Mouse (Mus musculus) ZHBTc4 (cell line): ENCODE data around the gene Krt17.
"Not testable (repeated sequence)": the region's sequence is repeated elsewhere in the genome, so short reads cannot be mapped to it uniquely, and the experiment has no call there.

Experiments used
- DNase-seq: peaks from one replicate; pipeline ENCODE4 v3.0.0-alpha.2; 2011; ENCODE audit warnings: low read depth, low spot score

The Krt17 gene

DNA sequence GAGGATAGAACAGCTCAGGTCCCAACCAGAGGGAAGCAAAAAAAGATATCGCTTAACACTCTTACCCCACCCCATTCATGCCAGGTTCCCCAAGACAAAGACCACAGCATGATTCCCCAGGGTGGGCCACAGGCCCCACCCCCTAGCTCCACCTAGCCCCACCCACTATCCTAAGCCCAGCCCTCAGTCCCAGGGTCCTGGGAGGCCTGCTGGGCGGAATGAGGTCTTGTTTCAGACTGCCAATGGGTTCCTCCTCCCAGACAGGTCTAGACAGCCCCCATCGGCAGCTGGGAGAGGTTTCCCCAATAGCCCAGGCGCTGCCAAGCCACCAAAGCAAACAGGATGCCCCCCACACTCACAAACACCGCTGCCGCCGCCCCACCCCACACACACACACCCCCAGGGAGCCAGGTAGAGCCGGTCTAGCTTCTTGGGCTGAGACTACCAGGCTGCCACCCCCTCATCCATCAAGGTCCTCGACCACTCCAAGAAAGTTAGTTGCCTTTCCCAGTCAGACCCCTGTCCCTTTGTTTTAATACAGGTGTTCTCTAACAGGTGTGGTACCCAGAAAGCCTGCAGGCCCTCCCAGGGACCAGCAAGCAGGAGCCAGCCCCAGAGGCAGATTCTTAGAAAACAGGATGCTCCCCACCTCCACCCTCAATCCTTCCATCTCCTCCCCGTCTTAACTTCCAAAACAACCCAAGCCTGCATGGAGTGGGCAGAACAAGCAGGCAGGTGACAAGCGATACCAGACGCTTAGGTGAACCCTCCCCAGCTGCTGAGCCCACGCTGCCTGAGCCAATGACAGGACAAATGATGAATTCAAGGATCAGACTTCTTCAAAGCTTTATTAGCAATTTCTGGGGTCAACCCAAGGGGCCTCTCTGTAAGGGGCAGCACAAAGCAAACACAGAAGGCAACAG is 1.5 kb upstream of the Krt17 start:
- peak; percentile 89 for DNase-seq

DNA sequence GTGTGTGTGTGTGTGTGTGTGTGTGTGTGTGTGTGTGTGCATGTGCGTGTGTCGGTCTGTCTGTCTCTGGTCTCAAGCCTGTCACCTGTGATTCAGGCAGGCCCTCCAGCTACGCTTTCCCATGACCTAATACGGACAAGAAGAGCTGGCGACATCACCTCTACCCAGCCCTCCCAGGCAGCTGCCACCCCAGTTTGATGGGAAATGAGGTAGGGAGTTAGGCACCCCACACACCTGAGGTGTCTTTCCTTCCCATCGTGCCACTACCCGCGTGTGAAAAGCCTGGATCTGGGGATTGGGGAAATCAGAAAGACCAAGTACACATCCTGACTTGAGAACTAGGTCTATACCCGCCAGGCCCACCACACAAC is 391 bp upstream of the Krt17 start:
- no peak for DNase-seq

DNA sequence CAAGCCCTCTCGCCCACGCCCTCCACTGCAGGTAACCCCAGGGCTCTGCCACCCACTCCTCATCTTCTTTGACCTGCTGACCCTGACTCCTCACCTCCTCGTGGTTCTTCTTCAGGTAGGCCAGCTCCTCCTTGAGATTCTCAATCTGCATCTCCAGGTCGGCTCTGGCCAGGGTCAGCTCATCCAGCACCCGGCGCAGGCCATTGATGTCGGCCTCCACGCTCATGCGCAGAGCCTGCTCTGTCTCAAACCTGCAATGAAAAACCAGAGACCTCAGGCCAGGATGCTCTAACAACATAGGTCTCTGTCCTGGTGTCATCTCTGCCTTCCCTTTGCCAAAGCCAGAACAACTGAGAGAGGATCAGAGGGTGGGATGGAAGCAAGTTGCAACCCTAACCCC is 1.8 kb downstream of the Krt17 start:
- no peak for DNase-seq

DNA sequence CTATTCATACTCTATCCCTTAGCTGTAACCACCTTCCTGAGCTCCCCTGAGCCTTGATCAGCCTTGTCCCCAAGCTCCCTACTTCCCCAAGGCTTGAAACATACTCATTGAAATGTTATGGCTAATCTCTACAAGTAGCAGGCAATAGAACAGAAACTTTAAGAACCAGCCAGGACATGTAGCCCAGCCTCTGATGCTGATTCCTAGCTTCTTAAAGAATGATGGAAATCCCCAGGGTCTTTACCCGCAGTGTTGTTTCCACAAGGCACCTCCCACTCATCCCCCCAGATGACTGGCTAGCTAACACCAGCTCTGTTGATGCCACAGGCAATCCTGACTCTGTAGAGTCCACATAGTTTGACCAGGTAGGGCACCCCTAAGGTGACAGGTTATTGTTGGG is 2.9 kb downstream of the Krt17 start:
- no peak for DNase-seq

DNA sequence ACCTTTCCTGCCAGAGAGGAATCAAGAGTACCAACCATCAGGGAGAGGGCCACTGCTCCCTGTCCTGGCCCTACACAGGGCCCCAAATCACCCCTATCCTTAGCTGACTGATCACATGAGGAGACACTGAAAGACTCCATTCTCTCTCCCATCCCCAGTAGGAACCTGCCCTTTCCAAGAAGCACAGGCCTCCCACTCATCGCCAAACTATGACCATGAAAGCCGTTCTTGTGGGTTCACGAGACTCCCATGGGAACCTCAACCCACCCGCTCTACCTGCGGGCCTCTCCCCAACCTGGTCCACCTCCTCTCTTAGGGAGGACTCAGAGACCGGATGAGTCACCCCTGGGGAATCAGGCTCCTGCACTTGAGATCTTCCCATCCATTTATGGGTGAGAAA is 5.3 kb downstream of the Krt17 start:
- DNase-seq: no peak

DNA sequence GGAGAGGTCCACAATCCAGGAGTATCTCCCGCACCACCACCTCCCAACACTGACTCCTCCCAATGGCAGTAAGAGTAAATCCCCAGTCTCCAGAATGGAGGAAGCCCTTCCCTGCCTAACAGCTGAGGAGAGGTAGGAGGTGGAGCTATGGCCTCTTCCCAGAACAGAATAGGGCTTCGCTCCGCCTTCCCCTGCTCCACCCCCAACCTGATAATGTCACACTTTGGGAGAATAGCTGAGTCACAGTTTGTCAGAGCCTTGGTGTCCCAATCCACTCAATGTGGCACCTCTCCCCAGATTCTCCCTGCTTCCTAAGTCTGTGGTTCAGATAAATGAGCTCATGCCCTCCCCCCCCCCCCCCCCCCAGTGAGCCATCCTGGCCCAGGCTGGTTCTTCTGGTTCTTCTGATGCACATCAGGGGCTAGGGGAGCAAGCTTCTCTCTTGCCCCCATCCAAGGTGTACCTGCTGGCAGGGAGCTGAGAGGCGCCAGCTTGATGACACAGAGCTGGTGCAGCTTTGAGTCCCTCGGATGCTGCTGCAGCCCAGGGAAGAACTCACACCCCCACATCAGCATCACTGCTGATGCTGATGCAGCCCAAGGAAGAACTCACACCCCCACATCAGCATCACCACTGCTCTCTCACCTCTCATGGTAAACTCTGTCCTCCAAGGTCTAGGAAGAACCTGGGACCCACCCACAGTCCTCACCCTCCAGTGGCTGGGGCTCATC is 6.3 kb downstream of the Krt17 start:
- peak; percentile 71 for DNase-seq

DNA sequence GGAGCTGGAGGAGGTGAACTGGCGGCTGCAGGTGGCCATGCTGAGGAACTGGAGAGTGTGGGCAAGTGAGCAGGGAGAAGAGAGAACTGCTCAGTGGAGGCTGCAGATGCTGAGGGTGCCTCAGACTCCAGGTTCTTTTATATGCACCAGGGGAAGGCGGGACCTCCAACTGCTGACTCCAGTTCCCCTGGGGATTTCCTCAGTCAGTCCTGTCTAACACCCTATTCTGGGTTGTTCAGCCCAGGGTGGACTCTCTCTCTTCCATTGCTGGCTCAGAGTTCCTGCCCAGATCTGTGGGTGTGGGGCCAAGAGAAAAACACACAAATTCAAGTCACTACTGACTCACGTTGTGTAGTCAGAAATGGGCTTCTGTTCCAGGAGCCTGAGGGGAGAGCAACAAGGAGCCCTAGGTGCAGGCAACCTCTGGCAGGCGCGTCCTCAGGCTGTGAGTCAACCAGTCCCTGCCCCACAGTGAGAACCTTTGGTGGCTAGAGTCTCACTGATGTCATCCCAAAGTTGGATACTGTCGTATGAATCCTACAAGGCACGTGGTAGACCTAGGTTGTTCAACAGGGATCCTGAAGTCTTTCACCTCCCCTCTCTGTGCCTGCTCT is 11.9 kb downstream of the Krt17 start, which contains the start of gene Krt16:
TSS of gene Krt16 (minus strand) at position 51 of the 614 bp plus-strand sequence.
- DNase-seq: no peak

DNA sequence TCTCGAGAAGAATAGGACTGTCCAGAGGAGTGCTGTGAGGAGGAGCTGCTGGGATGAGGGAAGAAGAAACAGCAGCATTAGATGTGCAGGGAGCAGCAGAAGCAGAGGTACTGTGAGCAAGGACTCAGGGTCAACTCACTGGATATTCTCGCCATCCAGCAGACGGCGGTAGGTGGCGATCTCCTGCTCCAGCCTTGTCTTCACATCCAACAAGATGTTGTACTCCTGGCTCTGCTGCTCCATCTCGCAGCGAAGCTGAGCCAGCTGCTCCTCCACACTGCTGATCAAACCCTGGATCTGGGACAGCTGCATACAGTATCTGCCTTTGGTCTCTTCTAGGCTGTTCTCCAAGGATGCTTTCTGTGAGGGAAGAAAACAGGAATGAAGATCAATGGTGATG is 14.4 kb downstream of the Krt17 start:
- DNase-seq: not testable (repeated sequence)

DNA sequence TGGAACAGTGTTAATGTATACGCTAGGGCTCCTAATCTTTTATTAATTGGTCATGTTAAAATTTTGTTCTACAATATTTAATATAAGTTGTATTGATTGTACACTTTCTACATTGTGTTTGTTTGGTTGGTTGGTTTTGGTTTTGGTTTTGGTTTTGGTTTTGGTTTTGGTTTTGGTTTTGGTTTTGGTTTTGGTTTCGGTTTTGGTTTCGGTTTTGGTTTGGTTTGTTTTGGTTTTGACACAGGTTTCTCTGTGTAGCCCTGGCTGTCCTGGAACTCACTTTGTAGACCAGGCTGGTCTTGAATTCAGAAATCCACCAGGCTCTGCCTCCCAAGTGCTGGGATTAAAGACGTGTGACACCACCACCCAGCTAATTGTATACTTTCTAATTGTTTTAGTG is 20.6 kb downstream of the Krt17 start:
- not testable (repeated sequence) for DNase-seq

DNA sequence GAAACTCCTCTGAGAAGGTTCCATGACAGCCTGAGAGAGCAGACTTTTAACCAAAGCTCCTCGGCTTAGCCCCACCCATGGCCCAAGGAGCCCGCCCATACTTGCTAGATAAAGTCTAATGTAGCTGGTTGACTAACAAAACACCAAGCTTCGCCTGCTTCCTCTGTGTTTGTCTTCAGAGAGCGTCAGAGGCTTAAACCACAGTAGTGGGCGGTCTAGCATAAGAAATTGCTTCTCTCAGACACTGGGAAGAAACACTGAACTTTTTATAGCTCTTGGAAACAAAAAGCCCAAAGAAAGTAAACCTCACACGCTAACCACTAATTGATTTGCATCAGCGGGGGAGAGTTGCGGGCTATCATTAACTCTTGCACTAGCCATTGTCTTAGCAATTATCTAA is 39.1 kb downstream of the Krt17 start:
- DNase-seq: peak; percentile 60

DNA sequence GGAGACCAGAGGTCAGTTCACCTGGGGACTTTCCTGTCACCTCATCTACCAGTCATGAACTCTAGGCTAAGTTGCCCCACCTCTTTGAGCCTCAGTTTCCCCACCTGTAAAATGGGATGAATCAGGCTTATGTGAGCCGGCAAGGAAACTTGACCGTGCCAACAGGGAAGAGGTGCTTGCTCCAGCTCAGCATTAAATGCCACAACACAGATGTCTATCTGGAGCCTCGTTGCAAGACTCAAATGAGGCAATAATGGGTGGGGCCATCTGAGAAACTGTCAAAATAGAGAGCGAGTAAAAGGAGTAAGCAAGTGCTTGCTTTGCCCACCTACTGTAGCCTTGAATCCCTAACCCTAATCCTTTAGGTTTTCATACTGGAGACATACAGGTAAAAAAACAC is 41.5 kb downstream of the Krt17 start:
- DNase-seq: no peak

DNA sequence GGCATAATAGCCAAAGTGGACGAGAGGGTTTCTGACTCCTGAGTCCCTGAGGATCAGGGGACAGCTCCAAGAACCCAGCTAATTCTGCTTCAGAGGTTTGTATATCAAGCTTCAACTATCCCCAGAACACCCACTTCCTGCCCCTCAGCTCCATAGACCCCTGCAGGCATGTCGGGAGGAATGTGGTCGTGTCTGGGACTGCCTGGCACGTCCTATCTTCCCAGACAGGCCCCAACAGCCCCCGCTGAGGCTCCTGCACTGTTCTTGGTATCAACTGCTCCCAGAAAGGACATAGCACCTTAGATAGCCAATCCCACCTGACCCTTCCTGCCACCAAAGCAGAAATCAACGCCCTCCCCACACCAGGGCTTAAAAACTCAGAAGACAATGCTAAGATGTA is 52.3 kb downstream of the Krt17 start:
- DNase-seq: no peak

DNA sequence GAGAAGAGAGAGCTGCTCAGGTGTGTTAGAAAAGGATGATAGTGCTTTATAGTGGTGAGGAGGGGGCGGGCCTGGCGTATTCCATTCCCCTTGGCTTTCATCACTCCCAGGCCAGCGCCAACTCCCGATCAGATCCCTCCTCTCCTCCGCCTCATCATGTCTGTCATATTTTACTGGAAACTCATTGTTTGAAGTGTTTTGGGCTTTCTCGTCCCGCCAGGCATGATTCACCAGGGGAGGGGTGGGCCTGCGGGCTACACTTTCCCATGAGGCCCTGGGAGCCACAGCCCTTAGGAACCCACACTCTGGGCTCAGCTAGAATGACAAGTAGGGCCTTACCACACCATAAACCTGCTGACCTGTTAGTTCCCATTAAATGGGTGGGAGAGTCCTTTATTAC is 53.3 kb downstream of the Krt17 start, which contains the start of gene Krt14:
TSS of gene Krt14 (minus strand) at position 51 of the 400 bp plus-strand sequence.
- no peak for DNase-seq
